Mouse (Mus musculus): ENCODE data around the gene Magi3. TPM values are rescaled to one million over a fixed set of nuclear protein-coding genes. Genes with fewer than 3 reads are reported as not detected.

Gene Magi3
- polyA plus RNA-seq, 1 experiment from 2014 or later, result 5.2 TPM

DNA sequence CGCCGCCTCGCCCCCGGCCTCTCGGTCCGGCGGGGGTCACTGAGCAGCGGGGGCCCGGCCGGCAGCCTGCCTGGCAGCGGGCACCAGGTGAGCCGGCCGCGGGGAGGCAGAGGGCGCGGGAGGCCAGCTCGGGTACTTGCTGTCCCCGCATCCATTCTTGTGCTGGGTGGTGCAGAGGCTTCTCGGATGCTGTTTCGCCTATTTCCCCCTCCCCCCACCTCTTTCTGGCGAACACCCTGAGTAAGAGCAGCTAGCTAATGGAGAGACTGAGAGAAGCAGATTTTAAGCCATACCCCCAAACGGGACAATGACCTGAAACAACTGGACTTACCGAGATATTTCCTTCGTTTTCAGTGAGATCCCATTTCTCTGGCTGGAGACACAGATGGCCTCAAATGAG, 251.5 kb downstream of the Magi3 start:
- no peaks in the 10 kb centered on the region for H3K9me3 ChIP-seq
- 0 out of 2 replicates have a peak, but pooled peaks cover 22% of the 10 kb centered on the region for H3K36me3 ChIP-seq
- no peaks in the 10 kb centered on the region for H3K27me3 ChIP-seq
- peak overlapping the region; percentile 97 for H3K27ac ChIP-seq (replicated peaks)
- peaks cover 15% of the 10 kb centered on the region for H3K4me1 ChIP-seq
- ATAC-seq (ENCODE audit: low FRiP score, low read depth), result peak; percentile 89
- peak overlapping the region; percentile 80 for H3K4me2 ChIP-seq (replicated peaks)
- under 1% methylated on average over 18 of the region's 24 CpGs for WGBS
- H3K9ac ChIP-seq (replicated peaks), result peak overlapping the region; percentile 84
- peak overlapping the region; percentile 67 for H3K4me3 ChIP-seq

DNA sequence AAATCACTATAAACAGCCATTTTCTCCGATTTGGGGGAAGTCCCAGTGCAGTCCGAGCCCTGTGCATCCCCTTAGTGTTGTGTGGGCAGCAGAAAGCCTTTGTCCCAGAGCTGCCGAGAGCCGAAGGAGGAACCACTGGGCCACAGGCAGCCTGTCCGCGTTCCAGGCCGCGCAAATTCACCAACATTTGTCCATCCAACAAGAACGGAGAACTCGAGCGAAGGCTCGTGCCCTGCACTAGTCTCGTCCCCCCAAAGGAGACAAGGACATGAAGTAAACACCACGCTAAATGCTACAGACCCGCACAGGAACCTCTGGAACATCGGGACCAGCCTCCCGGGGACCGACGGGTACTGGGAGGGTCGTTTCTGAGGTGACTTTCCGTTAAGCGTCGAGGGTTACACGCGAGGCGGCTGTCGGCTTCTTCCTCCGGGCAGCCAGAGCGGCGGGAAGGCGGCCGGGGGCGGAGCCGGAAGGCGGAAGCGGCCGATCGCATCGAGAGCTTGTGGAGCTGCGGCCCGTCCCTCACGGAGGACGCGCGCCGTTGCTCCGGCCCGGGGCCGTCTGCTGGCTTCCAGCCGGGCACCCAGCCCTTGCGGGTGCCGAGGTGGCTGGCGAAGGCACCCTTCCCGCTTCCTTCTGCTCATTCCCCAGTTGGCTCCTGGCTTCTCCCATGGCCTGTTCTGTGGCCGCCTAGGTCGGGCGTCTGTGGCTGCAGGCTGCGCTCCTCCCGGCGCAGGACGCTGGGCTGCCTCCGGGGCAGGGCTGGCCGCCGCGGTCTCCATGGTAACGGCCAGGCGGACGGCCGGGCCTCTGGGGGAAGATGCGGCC, 252.1 kb downstream of the Magi3 start, which contains the start of gene Phtf1:
Gene Phtf1, plus strand, starts transcription at position 250 of the 831 bp plus-strand sequence.
- peak; percentile 98 for ATAC-seq (ENCODE audit: low FRiP score, low read depth)

GRCm38 (mm10) chr3:103967231-103967630, 252.9 kb downstream of the Magi3 start:
- no peaks in the 10 kb centered on the region for H3K27me3 ChIP-seq
- H3K36me3 ChIP-seq, result peaks cover 29% of the 10 kb centered on the region
- H3K4me2 ChIP-seq (replicated peaks), result peak overlapping the region; percentile 80
- H3K27ac ChIP-seq (replicated peaks), result peak overlapping the region; percentile 97
- H3K9ac ChIP-seq (replicated peaks), result peak overlapping the region; percentile 84
- WGBS, result 27% methylated on average over 2 of the region's 2 CpGs
- no peaks in the 10 kb centered on the region for H3K9me3 ChIP-seq
- H3K4me3 ChIP-seq, result peak overlapping the region; percentile 67
- peaks cover 15% of the 10 kb centered on the region for H3K4me1 ChIP-seq
- ATAC-seq (ENCODE audit: low FRiP score, low read depth), result no peak

More for the DNA sequence above, 252.1 kb downstream of the Magi3 start, which contains the start of gene Phtf1:
- under 1% methylated on average over 60 of the region's 70 CpGs for WGBS
- H3K4me1 ChIP-seq, result peaks cover 15% of the 10 kb centered on the region
- peak within 1 kb of the TSS; percentile 84 for H3K9ac ChIP-seq (replicated peaks)
- peak within 1 kb of the TSS; percentile 80 for H3K4me2 ChIP-seq (replicated peaks)
- H3K27ac ChIP-seq (replicated peaks), result peak within 1 kb of the TSS; percentile 97
- H3K4me3 ChIP-seq, result peak within 1 kb of the TSS; percentile 67
- H3K9me3 ChIP-seq, result no peaks in the 10 kb centered on the region
- no peaks in the 10 kb centered on the region for H3K27me3 ChIP-seq
- H3K36me3 ChIP-seq, result 0 out of 2 replicates have a peak, but pooled peaks cover 28% of the 10 kb centered on the region

Measured in midbrain, embryonic 12.5 days (tissue).